Mouse (Mus musculus) heart, postnatal 14 days (tissue): ENCODE measurements around the gene Cry2. TPM values are rescaled to one million over a fixed set of nuclear protein-coding genes. Genes with fewer than 3 reads are reported as not detected.

ENCODE experiments used
- DNase-seq, 2 experiments: peaks; one replicate each; pipeline ENCODE4 v3.0.0; 2021 to 2022
- intact Hi-C: fragments of 180-260 bp; cut with DNase I; formaldehyde crosslinking; loops from one replicate; pipeline ENCODE4 v1.15.1; 2025
- total RNA-seq, 2 experiments: library from RNA; stranded (reverse); gene quantifications; 2 replicates each; pipeline ENCODE4 v1.2.3; 2021

The Cry2 gene
- total RNA-seq, 2 experiments from 2014 or later, result 20.9 to 26.6 TPM

DNA sequence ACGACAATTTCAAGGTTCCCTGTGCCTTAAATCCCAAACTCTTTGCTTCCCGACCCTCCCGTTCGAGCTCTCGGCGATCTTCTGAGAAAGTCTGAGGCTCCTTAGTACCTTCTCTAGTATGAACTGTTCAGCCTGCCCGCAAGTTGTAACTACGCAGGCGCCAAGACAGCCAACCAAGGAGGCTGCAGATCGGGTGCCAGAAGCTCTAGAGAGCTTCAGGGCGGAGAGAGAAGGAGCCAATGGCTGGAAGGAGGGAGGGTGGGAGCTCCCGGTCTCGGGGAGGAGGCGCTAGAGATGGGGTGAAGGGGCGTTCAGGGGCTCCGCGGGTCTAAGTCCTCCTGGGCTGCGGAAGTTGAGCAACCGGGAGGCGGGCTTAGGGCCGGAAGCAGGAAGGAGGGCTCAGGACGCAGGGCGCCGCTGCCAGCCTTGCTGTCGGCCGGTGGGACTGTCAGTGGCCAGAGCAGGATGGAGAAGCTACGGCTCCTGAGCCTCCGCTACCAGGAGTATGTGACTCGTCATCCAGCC is 58.7 kb downstream of the Cry2 start:
- DNase-seq, result peak; percentile 95
- intact Hi-C loops, result loop anchor here (2.0 kb wide), 1 partner anchor 62 kb away; no protein-coding TSS in a partner anchor

DNA sequence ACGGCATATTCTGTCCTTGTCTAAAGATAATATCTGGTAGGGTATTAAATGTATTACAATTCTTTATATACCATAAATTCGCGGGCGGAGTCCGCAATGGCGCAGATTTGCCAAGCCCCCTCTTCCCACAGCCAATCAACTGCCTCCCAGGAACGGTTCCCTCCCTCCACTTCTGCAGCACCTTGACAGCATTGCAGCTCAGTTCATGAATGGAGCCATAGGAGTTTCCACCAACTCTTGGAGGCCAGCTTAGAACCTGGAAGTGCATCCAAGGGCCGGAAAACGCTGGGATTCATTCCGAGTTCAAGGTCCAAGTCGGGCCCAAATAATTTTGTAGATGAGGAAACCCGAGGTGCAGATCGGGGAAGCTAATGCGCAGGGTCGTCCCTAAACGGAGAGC is 59.3 kb downstream of the Cry2 start, which contains the start of the genes Pex16 and Large2:
TSS of gene Pex16 (plus strand) at position 163 of the 400 bp plus-strand sequence.
TSS of gene Large2 (minus strand) at position 356 of the 400 bp plus-strand sequence.
- intact Hi-C loops, result loop anchor here (2.0 kb wide), 1 partner anchor 62 kb away; no protein-coding TSS in a partner anchor

DNA sequence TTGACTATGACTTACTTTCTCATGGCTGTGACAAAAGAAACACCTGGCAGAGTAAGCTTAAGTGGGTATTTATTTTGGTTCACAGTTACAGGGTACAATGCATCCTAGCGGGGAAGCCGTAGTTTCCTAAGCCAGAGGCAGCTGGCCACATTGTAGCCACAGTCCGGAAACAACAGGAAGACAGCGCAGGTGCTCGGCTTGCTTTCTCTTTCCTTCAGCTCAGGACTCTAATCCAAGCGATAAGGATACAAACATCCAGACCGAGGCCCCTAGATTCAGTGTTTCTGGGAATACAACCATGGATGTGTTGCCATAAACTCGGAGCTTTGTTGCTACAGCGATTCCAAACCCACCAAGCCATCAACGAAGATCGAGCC is 60.4 kb downstream of the Cry2 start:
- intact Hi-C loops, result no loop called here
- DNase-seq, result no peak

More for the DNA sequence above, 59.3 kb downstream of the Cry2 start, which contains the start of the genes Pex16 and Large2:
- peak in 1 of 2 experiments; percentile 26 for DNase-seq

DNA sequence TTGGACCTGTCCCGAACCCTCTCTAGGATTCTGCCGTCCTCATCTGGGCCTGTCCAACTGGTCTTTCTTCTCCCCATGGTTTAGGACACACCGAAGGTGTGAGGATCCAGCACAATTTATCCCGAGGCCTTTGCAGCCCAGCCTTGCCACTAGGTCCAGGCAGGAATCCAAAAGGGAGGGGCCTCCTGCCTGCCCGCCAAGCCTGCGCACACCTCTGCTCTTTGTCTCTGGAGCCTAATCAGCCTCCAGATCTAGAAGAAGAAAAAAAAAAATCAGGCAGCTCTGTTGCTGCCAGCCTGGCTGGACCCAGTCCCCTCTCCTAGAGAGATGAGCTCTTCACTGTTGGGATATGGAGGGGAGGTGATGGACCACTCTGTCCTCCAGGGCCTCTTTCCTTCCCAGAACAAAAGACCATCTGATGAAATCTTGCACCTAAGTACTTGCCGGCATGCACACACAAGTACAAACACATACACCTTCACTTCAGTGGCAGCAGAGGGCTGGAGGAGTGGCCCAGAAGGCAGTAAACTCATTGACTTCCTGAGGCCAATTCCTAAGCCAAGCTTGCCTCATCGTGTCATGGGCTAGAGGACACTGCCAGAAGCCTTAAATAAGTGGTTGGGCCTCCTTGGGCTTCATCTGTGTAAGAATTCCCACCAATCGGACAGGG is 60.9 kb downstream of the Cry2 start:
- intact Hi-C loops, result no loop called here
- no peak for DNase-seq

DNA sequence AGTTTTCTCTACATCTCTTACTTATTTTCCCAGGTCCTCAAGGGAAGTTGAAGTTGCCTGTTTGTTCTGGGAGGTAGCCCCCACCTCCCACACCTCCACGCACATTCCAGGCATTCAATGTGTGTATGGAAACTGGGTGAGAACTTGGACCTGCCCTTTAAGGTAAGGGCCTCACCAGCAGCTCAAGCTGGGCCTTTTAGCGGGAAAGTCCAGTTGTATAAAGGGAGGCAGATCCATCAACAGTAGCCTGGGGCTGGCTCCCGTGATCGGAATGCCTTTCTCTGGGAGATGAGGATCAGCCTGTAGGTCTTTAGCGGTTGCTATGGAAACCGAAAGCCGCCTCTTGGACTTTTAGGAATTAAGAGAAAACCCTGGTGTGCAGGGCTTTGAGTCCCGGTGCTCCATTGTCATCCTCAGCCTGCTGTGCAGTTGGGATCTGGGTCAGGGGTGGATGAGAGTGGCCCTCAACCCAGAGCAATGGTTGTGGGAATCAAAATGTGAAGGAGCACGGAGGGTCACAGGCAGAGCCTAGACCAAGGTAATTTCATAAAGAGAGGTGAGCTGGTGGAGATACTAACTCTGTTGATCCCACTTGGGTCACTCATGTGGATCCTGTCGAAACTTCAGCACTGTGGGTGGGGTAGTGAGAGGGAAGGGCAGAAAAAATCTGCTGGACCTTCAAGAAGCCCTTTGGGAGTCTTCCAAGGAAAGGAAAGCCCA is 61.7 kb downstream of the Cry2 start:
- DNase-seq, result no peak
- intact Hi-C loops, result no loop called here

DNA sequence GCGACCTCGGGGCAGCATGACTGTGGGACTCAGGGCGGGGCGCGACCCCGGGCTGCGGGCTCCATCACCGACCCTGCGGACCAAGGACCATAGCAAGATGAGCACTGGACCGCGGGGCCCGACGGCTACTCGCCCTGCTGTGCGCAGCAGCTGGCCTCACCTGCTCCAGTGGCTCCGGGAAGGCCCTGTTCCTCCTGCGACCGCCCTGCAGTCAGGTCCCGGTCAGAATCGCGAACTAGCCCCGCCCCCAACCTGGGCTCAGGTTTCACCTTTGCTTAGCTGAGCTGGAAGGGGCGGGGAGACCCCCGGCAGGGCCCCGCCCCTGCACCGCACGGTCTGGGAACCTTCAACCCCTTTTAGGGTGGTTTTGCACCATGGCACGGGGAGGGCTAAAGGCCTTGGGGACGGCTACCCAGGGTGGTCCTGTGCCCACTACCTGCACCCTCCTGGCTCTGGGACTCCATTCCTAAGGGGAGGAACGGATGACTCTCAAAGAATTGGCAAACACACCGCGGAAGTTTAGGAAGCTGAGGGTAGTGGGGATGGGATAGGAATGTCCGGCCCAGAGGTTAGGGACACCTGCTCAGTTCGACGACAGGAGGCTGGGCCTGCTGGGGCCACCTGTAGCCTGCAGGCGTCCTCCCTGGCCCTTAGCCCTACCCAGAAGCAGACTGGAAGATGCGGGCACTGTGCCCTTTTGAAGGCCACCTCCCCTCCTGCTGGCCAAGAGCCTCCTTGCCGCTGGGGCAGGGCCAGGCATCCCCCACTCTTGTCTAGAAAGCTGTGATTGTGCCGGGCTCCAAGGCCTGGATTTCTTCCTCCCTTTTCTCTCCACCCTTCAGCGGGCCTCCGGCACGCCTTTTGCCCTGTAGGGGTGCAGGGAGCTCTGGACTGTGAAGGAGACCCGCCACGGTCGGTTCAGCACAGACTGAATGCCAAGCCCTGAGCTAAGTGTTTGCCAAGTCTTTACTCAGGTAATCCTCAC is 62.7 kb downstream of the Cry2 start:
- intact Hi-C loops, result no loop called here
- no peak for DNase-seq

DNA sequence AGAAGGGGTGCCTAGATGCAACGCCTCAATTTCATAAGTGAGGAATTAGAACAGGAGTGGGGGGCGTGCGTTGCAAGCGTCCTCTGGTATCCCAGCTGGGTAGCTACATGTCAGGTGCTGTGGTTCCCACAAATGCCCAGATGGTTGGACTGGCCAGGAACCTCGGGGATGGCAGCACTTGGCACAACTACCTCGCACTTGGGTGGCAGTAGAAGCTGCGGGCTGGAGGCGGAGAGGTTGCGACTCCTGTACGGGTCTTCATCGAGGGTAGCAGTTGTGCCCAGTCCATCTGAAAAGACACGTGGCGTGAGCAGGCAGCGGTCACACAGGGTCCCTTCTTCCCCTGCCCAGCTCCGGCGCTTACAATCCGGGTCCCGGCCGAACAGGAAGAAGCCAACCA is 63.5 kb downstream of the Cry2 start:
- intact Hi-C loops, result no loop called here

DNA sequence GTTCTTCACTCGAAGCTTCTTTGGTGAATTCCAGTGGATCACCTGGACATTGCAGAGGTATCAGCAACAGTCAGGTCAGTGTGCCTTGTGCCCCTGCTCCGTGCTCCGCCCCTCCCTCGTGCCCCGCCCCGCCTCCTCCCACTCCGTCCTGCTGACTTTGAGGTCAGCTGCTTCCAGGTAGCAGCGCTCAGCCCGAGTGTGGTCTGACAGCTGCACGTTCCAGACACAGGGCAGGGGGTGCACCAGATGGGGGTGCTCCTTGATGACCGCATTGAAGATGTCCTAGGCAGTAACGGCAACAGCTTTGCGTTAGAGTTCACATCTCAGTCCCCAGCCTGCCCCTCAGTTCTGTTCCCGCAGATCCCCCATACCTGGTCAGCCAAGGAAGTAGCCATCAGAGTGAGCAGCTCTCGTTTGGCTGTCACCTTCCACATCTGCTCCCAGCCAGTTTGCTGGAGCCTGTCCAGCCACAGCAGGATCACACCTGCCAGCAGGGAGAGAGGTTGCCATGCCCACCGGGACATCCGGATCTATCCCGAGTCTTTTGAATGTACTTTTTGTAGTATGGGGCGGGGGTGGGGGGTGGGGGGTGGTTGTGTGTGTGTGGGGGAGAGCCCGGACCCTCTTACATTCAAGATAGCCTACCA is 66.3 kb downstream of the Cry2 start:
- intact Hi-C loops, result no loop called here
- no peak for DNase-seq

More for the DNA sequence above, 63.5 kb downstream of the Cry2 start:
- no peak for DNase-seq

DNA sequence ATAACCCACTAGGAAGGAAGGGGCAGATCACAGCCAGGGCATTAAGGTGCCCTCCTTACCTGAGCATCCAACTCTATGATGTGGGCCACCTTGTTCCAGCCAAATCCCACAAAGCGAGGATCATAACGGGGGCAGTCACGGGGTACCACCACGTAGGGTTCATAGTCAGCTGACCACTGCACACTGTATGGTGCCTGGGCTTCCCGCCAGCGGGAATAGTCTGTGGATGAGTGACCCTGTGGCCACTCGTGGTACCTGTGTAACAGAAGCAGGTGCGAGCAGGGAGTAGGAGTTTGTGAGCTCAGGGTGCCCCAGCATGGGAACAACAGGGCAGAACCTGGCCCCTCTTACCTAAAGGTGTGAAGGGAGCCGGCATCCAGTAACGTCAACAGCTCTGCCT is 68.3 kb downstream of the Cry2 start:
- intact Hi-C loops, result no loop called here
- DNase-seq, result no peak

DNA sequence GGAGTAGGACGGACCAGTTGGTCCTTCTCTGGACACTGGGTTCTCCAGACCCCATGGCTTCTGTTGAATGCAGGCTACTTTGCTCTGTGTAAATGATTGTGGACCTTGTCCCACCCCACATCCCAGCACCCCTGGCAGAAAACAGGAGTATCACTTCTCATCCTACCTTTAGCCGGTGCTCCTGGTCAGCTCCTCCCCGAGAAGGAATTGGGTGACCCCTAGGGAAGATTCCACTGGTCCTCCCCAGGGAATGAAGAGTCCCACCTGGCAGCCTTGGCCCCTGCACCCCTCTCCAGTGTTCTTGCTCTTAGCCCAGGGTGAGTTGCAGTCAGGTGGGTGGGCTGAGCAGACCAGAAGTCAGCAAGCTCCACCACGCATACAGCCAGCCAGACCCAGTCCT is 69.8 kb downstream of the Cry2 start:
- intact Hi-C loops, result no loop called here
- no peak for DNase-seq

DNA sequence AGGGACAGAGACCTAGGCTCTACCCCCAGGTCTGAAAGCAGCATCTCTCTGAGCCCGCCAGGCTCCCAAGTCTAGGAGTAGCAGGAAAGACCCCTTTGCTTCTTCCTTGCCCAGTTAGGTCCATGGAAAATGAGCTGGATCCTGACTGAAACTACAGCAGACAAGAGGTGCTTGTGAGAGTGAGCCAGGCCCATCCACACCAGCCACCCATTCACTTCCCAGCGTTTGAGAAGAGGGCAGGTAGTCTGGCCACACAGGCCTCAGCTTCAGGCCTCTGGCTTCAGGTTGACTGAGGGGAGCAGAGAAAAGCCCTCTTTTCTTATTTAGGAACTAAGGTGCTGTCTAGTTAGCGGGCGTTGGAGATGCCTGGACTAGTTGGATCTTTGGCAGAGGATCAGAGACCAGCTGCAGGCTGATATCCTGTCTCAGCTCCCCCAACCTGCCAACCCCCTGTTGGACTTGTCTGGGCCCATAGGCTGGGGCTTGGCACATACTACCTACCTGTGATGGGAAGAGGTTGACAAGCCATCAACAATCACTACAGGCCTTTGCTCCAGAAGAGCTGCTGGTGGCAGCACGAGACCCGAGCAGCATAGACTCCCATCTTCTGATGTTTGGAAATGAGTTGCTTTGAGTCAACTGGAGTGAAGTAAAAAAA is 71.1 kb downstream of the Cry2 start:
- intact Hi-C loops, result no loop called here
- no peak for DNase-seq

DNA sequence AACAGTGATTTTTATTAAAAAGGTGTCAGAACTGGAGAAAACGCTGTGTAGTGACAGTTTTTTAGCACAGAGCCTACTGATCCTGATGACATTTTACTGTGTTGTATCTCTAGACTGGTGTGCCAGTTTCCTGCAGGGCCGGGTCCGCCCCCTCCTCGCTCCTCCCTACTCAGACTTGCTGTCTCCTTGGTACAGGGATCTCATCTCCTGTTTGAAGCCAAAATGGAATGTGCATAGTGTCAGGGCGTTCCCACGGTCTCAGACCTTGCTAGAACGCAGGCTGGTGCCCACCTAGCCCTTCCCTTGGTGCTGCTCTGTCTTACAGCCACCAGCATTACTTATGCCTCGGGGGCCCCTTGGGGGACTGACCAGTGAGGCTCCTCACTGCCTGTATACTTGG is 72.0 kb downstream of the Cry2 start:
- intact Hi-C loops, result no loop called here
- DNase-seq, result no peak

DNA sequence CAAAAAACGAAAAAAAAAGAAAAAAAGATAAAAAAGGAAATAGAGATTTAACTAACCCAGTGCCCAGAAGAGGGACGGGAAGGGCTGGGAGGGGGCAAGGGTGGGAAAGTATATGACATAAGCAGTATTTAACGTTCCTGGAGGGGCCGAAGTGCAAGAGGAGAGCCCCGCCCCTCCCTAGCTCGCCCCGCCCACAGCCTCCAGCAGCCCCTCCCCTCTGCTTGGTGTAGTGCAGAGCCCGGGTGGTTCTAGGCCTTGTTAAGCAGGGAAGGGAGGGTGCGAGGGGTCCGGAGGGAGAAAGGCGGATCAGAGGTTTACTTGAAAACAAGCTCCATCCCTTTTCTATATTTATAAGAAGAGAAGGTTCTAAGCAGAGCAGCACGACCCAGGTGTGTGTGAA is 73.0 kb downstream of the Cry2 start:
- DNase-seq, result no peak

DNA sequence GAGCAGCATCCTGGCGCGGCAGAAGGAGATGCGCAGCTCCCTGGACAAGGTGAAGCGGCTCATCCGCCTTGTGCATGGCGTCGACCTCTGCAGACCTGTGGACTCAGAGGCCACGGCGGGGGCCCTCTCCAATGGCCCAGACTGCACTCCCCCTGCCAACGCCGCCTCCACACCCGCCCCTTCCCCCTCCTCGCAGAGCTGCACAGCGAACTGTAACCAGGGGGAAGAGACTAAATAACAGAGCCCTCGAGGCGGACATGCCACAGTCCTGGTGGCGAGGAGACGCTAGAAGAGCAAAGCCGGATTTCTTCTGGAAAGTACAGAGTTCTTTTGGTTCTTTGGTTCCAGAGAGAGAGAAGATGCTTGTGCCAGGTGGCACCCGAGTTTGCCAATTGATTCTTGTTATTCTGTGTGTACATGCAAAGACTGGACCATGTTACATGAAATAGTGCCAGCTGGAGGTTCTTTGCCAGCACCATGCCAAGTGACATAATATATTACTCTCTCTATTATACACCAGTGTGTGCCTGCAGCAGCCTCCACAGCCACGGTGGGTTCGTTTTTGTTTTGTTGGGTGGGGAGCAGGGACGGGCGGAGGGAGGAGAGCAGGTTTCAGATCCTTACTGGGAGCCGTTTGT is 73.5 kb downstream of the Cry2 start:
- intact Hi-C loops, result no loop called here
- no peak for DNase-seq

More for the DNA sequence above, 73.0 kb downstream of the Cry2 start:
- intact Hi-C loops, result no loop called here

DNA sequence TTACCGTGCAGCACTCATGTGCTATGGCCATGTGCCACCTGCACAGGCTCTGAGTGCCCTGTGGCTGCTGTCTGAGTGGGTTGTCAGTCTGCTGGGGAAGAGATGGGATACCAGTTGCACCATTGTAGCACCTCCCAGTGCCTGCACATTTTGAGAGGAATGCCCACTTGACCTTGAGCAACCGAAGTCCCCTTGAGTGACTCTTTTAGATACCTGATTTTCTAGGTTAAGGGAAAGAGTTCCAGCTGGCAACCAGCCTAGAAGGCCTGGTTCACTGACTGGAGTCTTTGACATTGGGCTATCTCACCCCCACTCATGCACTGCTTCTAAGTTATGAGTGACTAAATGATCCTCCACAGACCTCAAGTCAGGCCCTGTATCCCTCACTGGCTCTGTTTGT is 74.5 kb downstream of the Cry2 start:
- no peak for DNase-seq
- intact Hi-C loops, result no loop called here

DNA sequence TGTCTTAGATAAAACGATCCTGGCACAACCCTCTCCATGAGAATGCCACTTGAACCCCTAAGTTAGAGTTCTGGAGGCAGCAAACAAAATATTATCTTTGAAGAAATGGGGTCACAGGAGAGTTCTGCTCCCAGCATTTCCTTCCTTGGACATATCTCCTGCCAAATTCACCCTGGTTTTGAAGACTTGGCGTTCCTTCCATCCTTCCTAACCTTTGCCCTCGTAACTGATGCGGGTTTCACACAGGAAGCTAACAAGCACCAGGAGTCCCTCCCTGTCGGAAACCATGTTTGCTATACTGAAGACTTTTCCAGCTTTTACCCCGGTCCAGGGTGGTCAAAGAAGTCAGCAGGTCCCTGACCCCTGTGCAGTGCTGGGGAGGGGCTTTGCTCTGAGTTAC is 79.6 kb downstream of the Cry2 start:
- DNase-seq, result no peak
- intact Hi-C loops, result no loop called here
